Mouse (Mus musculus) monocyte, adult 59 days (primary cell): ENCODE results near the gene Nfam1. TPM values are rescaled to one million over a fixed set of nuclear protein-coding genes. Genes with fewer than 3 reads are reported as not detected.

Source experiments
- total RNA-seq, 2 experiments: library from RNA; stranded (reverse); gene quantifications; one replicate each; pipeline ENCODE4 v1.2.4; 2023

Nfam1 gene
- 100 to 1,000 TPM; 449 to 460 TPM for total RNA-seq

DNA sequence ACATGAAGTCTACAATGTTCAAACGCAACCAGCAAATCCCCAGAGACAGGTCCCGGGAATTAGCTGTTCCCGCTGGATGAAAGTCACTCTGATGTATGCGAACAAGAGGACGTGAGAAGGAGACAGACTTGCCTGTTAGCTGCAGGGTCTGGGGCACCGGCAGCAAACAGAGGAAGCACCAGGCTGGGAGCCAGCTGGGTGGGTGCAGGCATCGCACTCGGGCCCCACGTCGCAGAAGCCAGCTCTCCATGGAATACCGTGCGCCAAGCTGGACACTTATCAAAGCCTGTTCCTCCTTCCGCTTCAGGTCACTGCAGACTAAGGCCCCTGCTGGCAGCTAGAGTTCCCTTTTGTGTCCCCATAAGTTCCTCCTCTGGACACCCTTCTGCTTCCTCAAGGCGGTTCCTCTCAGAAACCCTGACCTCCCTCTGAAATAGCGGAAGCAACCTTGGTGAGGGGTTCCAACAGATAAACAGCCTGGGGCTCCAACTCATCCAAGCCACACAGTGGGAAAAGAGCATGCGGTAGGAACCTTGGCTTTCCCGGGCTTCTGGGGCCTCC is at the start of gene Nfam1:
Gene Nfam1, minus strand, starts transcription at position 326 of the 561 bp plus-strand sequence.

DNA sequence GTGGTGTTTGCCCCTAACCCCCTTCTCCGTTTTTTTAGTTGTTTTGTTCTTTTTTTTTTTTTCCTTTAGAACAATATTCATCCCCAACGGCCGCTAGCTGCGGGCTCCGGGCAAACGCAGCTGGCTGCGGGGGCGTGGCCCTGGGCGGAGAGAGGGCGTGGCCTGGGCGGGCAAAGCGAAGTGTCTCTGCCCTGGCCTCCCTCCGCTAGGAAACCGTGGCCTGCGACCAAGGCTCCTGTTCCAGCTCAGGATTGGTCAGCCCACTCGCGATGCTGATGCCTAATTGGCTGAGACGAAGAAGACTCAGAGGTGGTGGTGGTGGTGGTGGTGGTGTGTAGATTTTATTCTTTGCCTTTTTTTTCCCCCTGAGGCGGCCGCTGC is 45.4 kb downstream of the Nfam1 start, which contains the start of gene Tcf20:
Gene Tcf20, minus strand, starts transcription at position 141 of the 381 bp plus-strand sequence.

Other genes with a start within 250 kb of the Nfam1 start
- gene Cyp2d26, start 239.0 kb downstream of the Nfam1 start, total RNA-seq: not detected
- 100 to 1,000 TPM; 109 to 118 TPM for gene Tcf20, start 45.4 kb downstream of the Nfam1 start, total RNA-seq
- 10 to 100 TPM; 19.9 to 20.2 TPM for gene Serhl, start 56.2 kb upstream of the Nfam1 start, total RNA-seq
- 10 to 100 TPM; 78.0 to 88.9 TPM for gene Rrp7a, start 89.5 kb upstream of the Nfam1 start, total RNA-seq
- gene Poldip3, start 116.1 kb upstream of the Nfam1 start, total RNA-seq: 100 to 1,000 TPM; 186 to 192 TPM
- 100 to 1,000 TPM in 1 of 2 experiments, 10 to 100 TPM in 1; 90.6 to 102 TPM for gene Cyb5r3, start 139.3 kb upstream of the Nfam1 start, total RNA-seq
- gene A4galt, start 218.5 kb upstream of the Nfam1 start, total RNA-seq: 1 to 10 TPM; 5.0 to 5.6 TPM